Mouse (Mus musculus): Measurements from ENCODE around the gene Ttc25. TPM values are rescaled to one million over a fixed set of nuclear protein-coding genes. Genes with fewer than 3 reads are reported as not detected.
"Not testable (repeated sequence)": the region's sequence is repeated elsewhere in the genome, so short reads cannot be mapped to it uniquely, and the experiment has no call there.

Gene Ttc25
- total RNA-seq, 2 experiments from 2014 or later = 0.20 to 0.31 TPM

GRCm38 (mm10) chr11:100567229-100567628 is 21.8 kb downstream of the Ttc25 start:
- no peak for DNase-seq (ENCODE audit: low spot score)
- intact Hi-C loops (cut with DNase I) = no loop called here

- intact Hi-C loops (cut with DNase I) = no loop called here
- no peak for DNase-seq (ENCODE audit: low spot score)
These were observed 22.4 kb downstream of the Ttc25 start for GRCm38 (mm10) chr11:100567815-100568245.

GRCm38 (mm10) chr11:100568692-100569091 is 23.3 kb downstream of the Ttc25 start:
- intact Hi-C loops (cut with DNase I) = no loop called here
- DNase-seq (ENCODE audit: low spot score) = no peak

GRCm38 (mm10) chr11:100569789-100570188 is 24.4 kb downstream of the Ttc25 start:
- DNase-seq (ENCODE audit: low spot score) = no peak
- intact Hi-C loops (cut with DNase I) = loop anchor here (2.0 to 5.0 kb wide), 3 partner anchors 53 to 193 kb away; partner anchors contain the start of genes Dnajc7 and Hcrt

- intact Hi-C loops (cut with DNase I) = loop anchor here (1.0 to 5.0 kb wide), 4 partner anchors 52 to 192 kb away; partner anchors contain the start of genes Dnajc7 and Hcrt
- DNase-seq (ENCODE audit: low spot score) = peak; percentile 20
These were observed 25.2 kb downstream of the Ttc25 start for GRCm38 (mm10) chr11:100570430-100571201.

GRCm38 (mm10) chr11:100571202-100571567 is 25.8 kb downstream of the Ttc25 start:
- intact Hi-C loops (cut with DNase I) = loop anchor here (1.0 to 5.0 kb wide), 4 partner anchors 51 to 191 kb away; partner anchors contain the start of genes Dnajc7 and Hcrt
- no peak for DNase-seq (ENCODE audit: low spot score)

- DNase-seq (ENCODE audit: low spot score) = no peak
- intact Hi-C loops (cut with DNase I) = loop anchor here (5.0 kb wide), 2 partner anchors 48 to 188 kb away; partner anchors contain the start of genes Dnajc7 and Hcrt
These were observed 28.8 kb downstream of the Ttc25 start for GRCm38 (mm10) chr11:100574188-100574587.

- intact Hi-C loops (cut with DNase I) = loop anchor here (5.0 kb wide), 2 partner anchors 47 to 187 kb away; partner anchors contain the start of genes Dnajc7 and Hcrt
- DNase-seq (ENCODE audit: low spot score) = peak; percentile 70
These were observed 29.5 kb downstream of the Ttc25 start, which contains the start of gene Cnp for GRCm38 (mm10) chr11:100574708-100575483. TSS of gene Cnp (plus strand) at chr11:100574904.

- intact Hi-C loops (cut with DNase I) = no loop called here
- no peak for DNase-seq (ENCODE audit: low spot score)
These were observed 30.1 kb downstream of the Ttc25 start for GRCm38 (mm10) chr11:100575484-100575855.

GRCm38 (mm10) chr11:100576256-100576655 is 30.8 kb downstream of the Ttc25 start:
- DNase-seq (ENCODE audit: low spot score) = no peak
- intact Hi-C loops (cut with DNase I) = no loop called here

GRCm38 (mm10) chr11:100577852-100578599 is 32.6 kb downstream of the Ttc25 start:
- no peak for DNase-seq (ENCODE audit: low spot score)
- intact Hi-C loops (cut with DNase I) = no loop called here

- intact Hi-C loops (cut with DNase I) = no loop called here
- no peak for DNase-seq (ENCODE audit: low spot score)
These were observed 33.9 kb downstream of the Ttc25 start for GRCm38 (mm10) chr11:100579116-100579799.

- intact Hi-C loops (cut with DNase I) = no loop called here
- DNase-seq (ENCODE audit: low spot score) = no peak
These were observed 34.9 kb downstream of the Ttc25 start for GRCm38 (mm10) chr11:100580275-100580674.

- intact Hi-C loops (cut with DNase I) = no loop called here
- no peak for DNase-seq (ENCODE audit: low spot score)
These were observed 36.3 kb downstream of the Ttc25 start for GRCm38 (mm10) chr11:100581756-100582155.

- intact Hi-C loops (cut with DNase I); DNase-seq (ENCODE audit: low spot score): not testable (repeated sequence)
These were observed 37.0 kb downstream of the Ttc25 start for GRCm38 (mm10) chr11:100582413-100582812.

- intact Hi-C loops (cut with DNase I) = no loop called here
- no peak for DNase-seq (ENCODE audit: low spot score)
These were observed 37.4 kb downstream of the Ttc25 start for GRCm38 (mm10) chr11:100582836-100583235.

GRCm38 (mm10) chr11:100584561-100584961 is 39.2 kb downstream of the Ttc25 start:
- no peak for DNase-seq (ENCODE audit: low spot score)
- intact Hi-C loops (cut with DNase I) = no loop called here

GRCm38 (mm10) chr11:100585148-100585547 is 39.7 kb downstream of the Ttc25 start:
- DNase-seq (ENCODE audit: low spot score) = no peak
- intact Hi-C loops (cut with DNase I) = no loop called here

- intact Hi-C loops (cut with DNase I) = no loop called here
These were observed 43.1 kb downstream of the Ttc25 start for GRCm38 (mm10) chr11:100588462-100588861.

More at GRCm38 (mm10) chr11:100588462-100588861, 43.1 kb downstream of the Ttc25 start:
- no peak for DNase-seq (ENCODE audit: low spot score)

Data from heart, postnatal 25 days (tissue).